Mouse (Mus musculus): ENCODE measurements around the gene P4ha2. TPM values are rescaled to one million over a fixed set of nuclear protein-coding genes. Genes with fewer than 3 reads are reported as not detected.
"Not testable (repeated sequence)": the region's sequence is repeated elsewhere in the genome, so short reads cannot be mapped to it uniquely, and the experiment has no call there.

P4ha2 gene
- polyA plus RNA-seq, 1 experiment from 2014 or later: 25.0 TPM

GRCm38 (mm10) chr11:54130721-54131120 lies 30.8 kb downstream of the P4ha2 start:
- peaks cover 8% of the 10 kb centered on the region for H3K4me1 ChIP-seq
- DNase-seq (ENCODE audit: low spot score): no peak
- no peaks in the 10 kb centered on the region for H3K27me3 ChIP-seq (ENCODE audit: low read depth, poor library complexity, severe bottlenecking)
- H3K9me3 ChIP-seq (replicated peaks): no peaks in the 10 kb centered on the region
- H3K27ac ChIP-seq (replicated peaks): no peak overlapping the region
- no peak overlapping the region for H3K4me3 ChIP-seq
- WGBS: 90% methylated on average over 6 of the region's 6 CpGs
- no peaks in the 10 kb centered on the region for H3K36me3 ChIP-seq

- no peaks in the 10 kb centered on the region; the same call in 1 of the 2 replicates for H3K4me1 ChIP-seq
- H3K9me3 ChIP-seq (replicated peaks): no peaks in the 10 kb centered on the region
- H3K27ac ChIP-seq (replicated peaks): no peak overlapping the region
- no peak for DNase-seq (ENCODE audit: low spot score)
- no peaks in the 10 kb centered on the region for H3K27me3 ChIP-seq (ENCODE audit: low read depth, poor library complexity, severe bottlenecking)
- H3K36me3 ChIP-seq: no peaks in the 10 kb centered on the region
- WGBS: 89% methylated on average over 10 of the region's 10 CpGs
- H3K4me3 ChIP-seq: no peak overlapping the region
These were observed 32.4 kb downstream of the P4ha2 start for GRCm38 (mm10) chr11:54132290-54132689.

GRCm38 (mm10) chr11:54134905-54135304 lies 35.0 kb downstream of the P4ha2 start:
- DNase-seq (ENCODE audit: low spot score): no peak
- H3K36me3 ChIP-seq: no peaks in the 10 kb centered on the region
- 77% methylated on average over 6 of the region's 6 CpGs for WGBS
- no peak overlapping the region for H3K27ac ChIP-seq (replicated peaks)
- no peak overlapping the region for H3K4me3 ChIP-seq
- H3K9me3 ChIP-seq (replicated peaks): no peaks in the 10 kb centered on the region
- H3K4me1 ChIP-seq: no peaks in the 10 kb centered on the region
- H3K27me3 ChIP-seq (ENCODE audit: low read depth, poor library complexity, severe bottlenecking): no peaks in the 10 kb centered on the region

- not testable (repeated sequence) for H3K27ac ChIP-seq (replicated peaks); H3K27me3 ChIP-seq (ENCODE audit: low read depth, poor library complexity, severe bottlenecking); H3K4me3 ChIP-seq; H3K36me3 ChIP-seq; H3K9me3 ChIP-seq (replicated peaks); H3K4me1 ChIP-seq
- 43% methylated on average over 2 of the region's 2 CpGs for WGBS
- DNase-seq (ENCODE audit: low spot score): peak; percentile 54
These were observed 40.3 kb downstream of the P4ha2 start for GRCm38 (mm10) chr11:54140159-54140558.

GRCm38 (mm10) chr11:54141200-54141971 lies 41.5 kb downstream of the P4ha2 start:
- 89% methylated on average over 7 of the region's 7 CpGs for WGBS
- Histone ChIP-seq H3K36me3 (no peaks in the 10 kb centered on the region), H3K27me3 (ENCODE audit: low read depth, poor library complexity, severe bottlenecking) (no peaks in the 10 kb centered on the region), H3K4me3 (no peak overlapping the region), H3K4me1 (peaks cover 8% of the 10 kb centered on the region; the same call in 1 of the 2 replicates), H3K9me3 (replicated peaks) (no peaks in the 10 kb centered on the region), H3K27ac (replicated peaks) (no peak overlapping the region)
- DNase-seq (ENCODE audit: low spot score): no peak

- Histone ChIP-seq H3K27me3 (ENCODE audit: low read depth, poor library complexity, severe bottlenecking) (no peaks in the 10 kb centered on the region), H3K27ac (replicated peaks) (no peak overlapping the region), H3K4me3 (no peak overlapping the region), H3K4me1 (peaks cover 8% of the 10 kb centered on the region; the same call in 1 of the 2 replicates), H3K9me3 (replicated peaks) (no peaks in the 10 kb centered on the region; the same call in 1 of the 2 replicates), H3K36me3 (no peaks in the 10 kb centered on the region)
- WGBS: 28% methylated on average over 3 of the region's 3 CpGs
- DNase-seq (ENCODE audit: low spot score): peak; percentile 51
These were observed 45.0 kb downstream of the P4ha2 start for GRCm38 (mm10) chr11:54144886-54145285.

GRCm38 (mm10) chr11:54145990-54146389 lies 46.1 kb downstream of the P4ha2 start:
- DNase-seq (ENCODE audit: low spot score): no peak
- Histone ChIP-seq H3K27ac (replicated peaks) (no peak overlapping the region), H3K4me3 (no peak overlapping the region), H3K4me1 (peaks cover 8% of the 10 kb centered on the region; the same call in 1 of the 2 replicates), H3K9me3 (replicated peaks) (no peaks in the 10 kb centered on the region; the same call in 1 of the 2 replicates), H3K36me3 (no peaks in the 10 kb centered on the region), H3K27me3 (ENCODE audit: low read depth, poor library complexity, severe bottlenecking) (no peaks in the 10 kb centered on the region)
- 83% methylated on average over 6 of the region's 6 CpGs for WGBS

GRCm38 (mm10) chr11:54149791-54150465 lies 50.0 kb downstream of the P4ha2 start:
- no peak for DNase-seq (ENCODE audit: low spot score)
- no peak overlapping the region for H3K27ac ChIP-seq (replicated peaks)

GRCm38 (mm10) chr11:54151141-54151540 lies 51.2 kb downstream of the P4ha2 start:
- H3K9me3 ChIP-seq (replicated peaks): no peaks in the 10 kb centered on the region; the same call in 1 of the 2 replicates
- H3K27ac ChIP-seq (replicated peaks): no peak overlapping the region
- 81% methylated on average over 7 of the region's 7 CpGs for WGBS
- H3K4me3 ChIP-seq: no peak overlapping the region
- no peak for DNase-seq (ENCODE audit: low spot score)
- no peaks in the 10 kb centered on the region for H3K36me3 ChIP-seq
- H3K27me3 ChIP-seq (ENCODE audit: low read depth, poor library complexity, severe bottlenecking): no peaks in the 10 kb centered on the region
- H3K4me1 ChIP-seq: peaks cover 3% of the 10 kb centered on the region; the same call in 1 of the 2 replicates

More at GRCm38 (mm10) chr11:54149791-54150465, 50.0 kb downstream of the P4ha2 start:
- Histone ChIP-seq H3K4me1 (peaks cover 6% of the 10 kb centered on the region; the same call in 1 of the 2 replicates), H3K36me3 (no peaks in the 10 kb centered on the region), H3K9me3 (replicated peaks) (no peaks in the 10 kb centered on the region; the same call in 1 of the 2 replicates), H3K4me3 (no peak overlapping the region), H3K27me3 (ENCODE audit: low read depth, poor library complexity, severe bottlenecking) (no peaks in the 10 kb centered on the region)
- WGBS: 91% methylated on average over 3 of the region's 3 CpGs

- Histone ChIP-seq H3K27me3 (ENCODE audit: low read depth, poor library complexity, severe bottlenecking) (no peaks in the 10 kb centered on the region), H3K36me3 (no peaks in the 10 kb centered on the region), H3K9me3 (replicated peaks) (no peaks in the 10 kb centered on the region; the same call in 1 of the 2 replicates), H3K27ac (replicated peaks) (no peak overlapping the region), H3K4me1 (no peaks in the 10 kb centered on the region), H3K4me3 (no peak overlapping the region)
- 85% methylated on average over 3 of the region's 3 CpGs for WGBS
- DNase-seq (ENCODE audit: low spot score): no peak
These were observed 53.1 kb downstream of the P4ha2 start for GRCm38 (mm10) chr11:54152957-54153356.

GRCm38 (mm10) chr11:54155864-54156263 lies 56.0 kb downstream of the P4ha2 start:
- no peaks in the 10 kb centered on the region for H3K9me3 ChIP-seq (replicated peaks)
- no peaks in the 10 kb centered on the region for H3K36me3 ChIP-seq
- no peak for DNase-seq (ENCODE audit: low spot score)
- H3K4me3 ChIP-seq: no peak overlapping the region
- WGBS: 91% methylated on average over 6 of the region's 6 CpGs
- no peaks in the 10 kb centered on the region for H3K27me3 ChIP-seq (ENCODE audit: low read depth, poor library complexity, severe bottlenecking)
- H3K27ac ChIP-seq (replicated peaks): no peak overlapping the region
- H3K4me1 ChIP-seq: no peaks in the 10 kb centered on the region

GRCm38 (mm10) chr11:54156504-54156903 lies 56.6 kb downstream of the P4ha2 start:
- DNase-seq (ENCODE audit: low spot score): no peak
- Histone ChIP-seq H3K27ac (replicated peaks) (no peak overlapping the region), H3K27me3 (ENCODE audit: low read depth, poor library complexity, severe bottlenecking) (no peaks in the 10 kb centered on the region), H3K4me3 (no peak overlapping the region), H3K9me3 (replicated peaks) (no peaks in the 10 kb centered on the region), H3K36me3 (no peaks in the 10 kb centered on the region), H3K4me1 (no peaks in the 10 kb centered on the region)

- H3K27me3 ChIP-seq (ENCODE audit: low read depth, poor library complexity, severe bottlenecking): no peaks in the 10 kb centered on the region
- no peak for DNase-seq (ENCODE audit: low spot score)
- WGBS: 93% methylated on average over 8 of the region's 8 CpGs
- H3K4me1 ChIP-seq: no peaks in the 10 kb centered on the region
- no peak overlapping the region for H3K4me3 ChIP-seq
- H3K9me3 ChIP-seq (replicated peaks): no peaks in the 10 kb centered on the region
- H3K27ac ChIP-seq (replicated peaks): no peak overlapping the region
- no peaks in the 10 kb centered on the region for H3K36me3 ChIP-seq
These were observed 57.7 kb downstream of the P4ha2 start for GRCm38 (mm10) chr11:54157586-54157985.
